Mouse (Mus musculus) CH12.LX (cell line): ENCODE data around the gene Tmc7. TPM values are rescaled to one million over a fixed set of nuclear protein-coding genes. Genes with fewer than 3 reads are reported as not detected.

Experiments used
- DNase-seq: peaks from one replicate; pipeline ENCODE4 v3.0.0-alpha.2; 2013; ENCODE audit errors: extremely low read depth
- H3K27ac ChIP-seq: 2 replicates; pipeline ENCODE4 v1.5.1; 2012; ENCODE audit warnings: low read depth, mild to moderate bottlenecking, control low read depth, moderate library complexity; ENCODE audit not compliant: insufficient read depth
- H3K27me3 ChIP-seq: replicated peaks from 2 replicates; pipeline ENCODE3; 2012; ENCODE audit warnings: inconsistent platforms
- H3K36me3 ChIP-seq, 2 experiments: replicated peaks in 1 of 2; 2 replicates each; pipeline versions ENCODE3 to v1.6.1; 2012; ENCODE audit warnings: inconsistent platforms in 1 of 2, low read length in 1 of 2, mild to moderate bottlenecking in 1 of 2, mixed read lengths in 1 of 2, moderate library complexity in 1 of 2; ENCODE audit not compliant: control insufficient read depth in 1 of 2, insufficient read depth in 1 of 2
- H3K4me1 ChIP-seq, 2 experiments: 2 replicates each; pipeline ENCODE4 v1.6.1; 2012; ENCODE audit warnings: inconsistent platforms in 1 of 2, moderate library complexity in 1 of 2; ENCODE audit not compliant: insufficient read depth in 2 of 2, control insufficient read depth in 1 of 2
- H3K4me2 ChIP-seq: 2 replicates; pipeline ENCODE4 v1.6.1; 2012; ENCODE audit warnings: low read depth, mild to moderate bottlenecking, control low read depth; ENCODE audit not compliant: poor library complexity, insufficient read depth, severe bottlenecking
- H3K4me3 ChIP-seq, 3 experiments: fragments of 150-350 bp in 1 of 3; sonication (generic) in 1 of 3; replicated peaks in 1 of 3; 2 replicates each; pipeline versions ENCODE3 to v1.5.1; 2011 to 2012; ENCODE audit warnings: low read depth in 2 of 3, low read length in 2 of 3, mild to moderate bottlenecking in 2 of 3, moderate library complexity in 2 of 3, control low read depth in 1 of 3, improper control_type of control experiment in 1 of 3, inconsistent platforms in 1 of 3, mixed read lengths in 1 of 3; ENCODE audit not compliant: poor library complexity in 1 of 3
- H3K79me2 ChIP-seq: replicated peaks from 2 replicates; pipeline ENCODE4 v1.6.1; 2012; ENCODE audit warnings: mild to moderate bottlenecking, moderate library complexity; ENCODE audit not compliant: control insufficient read depth, poor library complexity, insufficient read depth, severe bottlenecking; ENCODE audit errors: extremely low read depth
- H3K9ac ChIP-seq: 2 replicates; pipeline ENCODE4 v1.6.1; 2012; ENCODE audit warnings: low read depth, mild to moderate bottlenecking, control low read depth, moderate library complexity; ENCODE audit not compliant: insufficient read depth
- H3K9me3 ChIP-seq: replicated peaks from 2 replicates; pipeline ENCODE3; 2012; ENCODE audit warnings: low read length, inconsistent platforms, mixed read lengths
- CHD1 ChIP-seq: IDR thresholded peaks from 2 replicates; pipeline ENCODE4 v1.6.1; 2012; ENCODE audit warnings: low read depth, low read length, improper control_type of control experiment, inconsistent platforms
- CHD2 ChIP-seq: IDR thresholded peaks from 2 replicates; pipeline ENCODE4 v1.6.1; 2011; ENCODE audit warnings: low read length, improper control_type of control experiment
- CTCF ChIP-seq, 2 experiments: IDR thresholded peaks in 1 of 2; conservative IDR thresholded peaks in 1 of 2; 2 replicates each; pipeline ENCODE4 v1.5.1; 2011 to 2012; ENCODE audit warnings: low read depth in 2 of 2, low read length in 2 of 2, improper control_type of control experiment in 1 of 2, inconsistent platforms in 1 of 2, mild to moderate bottlenecking in 1 of 2, moderate library complexity in 1 of 2
- ETS1 ChIP-seq: conservative IDR thresholded peaks from 2 replicates; pipeline ENCODE4 v1.6.1; 2012; ENCODE audit warnings: low read depth, mild to moderate bottlenecking, inconsistent platforms, low read length, improper control_type of control experiment, moderate library complexity
- IRF4 ChIP-seq: IDR thresholded peaks from 2 replicates; pipeline ENCODE4 v1.6.1; 2014; ENCODE audit warnings: low read depth, mild to moderate bottlenecking, inconsistent platforms, low read length, improper control_type of control experiment
- JUN ChIP-seq: IDR thresholded peaks from 2 replicates; pipeline ENCODE4 v1.6.1; 2011; ENCODE audit warnings: low read depth, mild to moderate bottlenecking, low read length, improper control_type of control experiment, moderate library complexity; ENCODE audit not compliant: insufficient read depth
- KAT2A ChIP-seq: IDR thresholded peaks from 2 replicates; pipeline ENCODE4 v1.6.1; 2012; ENCODE audit warnings: low read length, improper control_type of control experiment, inconsistent platforms; ENCODE audit not compliant: insufficient replicate concordance
- MAX ChIP-seq: IDR thresholded peaks from 2 replicates; pipeline ENCODE4 v1.6.1; 2011; ENCODE audit warnings: low read length, improper control_type of control experiment
- MAZ ChIP-seq: IDR thresholded peaks from 2 replicates; pipeline ENCODE4 v1.6.1; 2012; ENCODE audit warnings: low read depth, mild to moderate bottlenecking, inconsistent platforms, low read length, improper control_type of control experiment, moderate library complexity
- MEF2A ChIP-seq: IDR thresholded peaks from 2 replicates; pipeline ENCODE4 v1.6.1; 2014; ENCODE audit warnings: low read depth, mild to moderate bottlenecking, inconsistent platforms, low read length, improper control_type of control experiment, borderline replicate concordance
- MXI1 ChIP-seq: IDR thresholded peaks from 2 replicates; pipeline ENCODE4 v1.6.1; 2011; ENCODE audit warnings: mild to moderate bottlenecking, low read depth, low read length, improper control_type of control experiment
- MYC ChIP-seq: IDR thresholded peaks from 2 replicates; pipeline ENCODE4 v1.6.1; 2011; ENCODE audit warnings: low read depth, mild to moderate bottlenecking, improper control_type of control experiment, low read length
- NELFE ChIP-seq: IDR thresholded peaks from 2 replicates; pipeline ENCODE4 v1.6.1; 2011; ENCODE audit warnings: low read depth, low read length, improper control_type of control experiment
- PAX5 ChIP-seq: IDR thresholded peaks from 2 replicates; pipeline ENCODE4 v1.6.1; 2012; ENCODE audit warnings: low read length, inconsistent platforms, mixed read lengths
- POLR2A ChIP-seq: IDR thresholded peaks from 2 replicates; pipeline ENCODE4 v1.6.1; 2011; ENCODE audit warnings: low read depth, mild to moderate bottlenecking, improper control_type of control experiment, low read length
- RCOR1 ChIP-seq: conservative IDR thresholded peaks from 2 replicates; pipeline ENCODE4 v1.6.1; 2012; ENCODE audit warnings: low read depth, mild to moderate bottlenecking, inconsistent platforms, low read length, improper control_type of control experiment
- TCF12 ChIP-seq: IDR thresholded peaks from 2 replicates; pipeline ENCODE4 v1.6.1; 2014; ENCODE audit warnings: low read depth, mild to moderate bottlenecking, inconsistent platforms, low read length, improper control_type of control experiment
- USF1 ChIP-seq: IDR thresholded peaks from 2 replicates; pipeline ENCODE4 v1.6.1; 2014; ENCODE audit warnings: low read depth, mild to moderate bottlenecking, inconsistent platforms, low read length, improper control_type of control experiment
- USF2 ChIP-seq: conservative IDR thresholded peaks from 2 replicates; pipeline ENCODE4 v1.6.1; 2011; ENCODE audit warnings: low read depth, low read length, improper control_type of control experiment
- ZC3H11A ChIP-seq: IDR thresholded peaks from 2 replicates; pipeline ENCODE4 v1.6.1; 2012; ENCODE audit warnings: low read depth, mild to moderate bottlenecking, inconsistent platforms, low read length, improper control_type of control experiment
- ZKSCAN1 ChIP-seq: IDR thresholded peaks from 2 replicates; pipeline ENCODE4 v1.6.1; 2012; ENCODE audit warnings: low read depth, inconsistent platforms, low read length, improper control_type of control experiment, borderline replicate concordance
- ZNF384 ChIP-seq: IDR thresholded peaks from 2 replicates; pipeline ENCODE4 v1.6.1; 2012; ENCODE audit warnings: low read depth, low read length, improper control_type of control experiment, inconsistent platforms
- dilution Hi-C: fragments of 300-500 bp; cut with MboI; formaldehyde crosslinking; loops from 2 replicates; pipeline ENCODE4 v1.14.3; 2020; ENCODE audit warnings: low sequenced_read_pairs; ENCODE audit not compliant: extremely low pct_unique_long_range_greater_than_20kb, extremely low pct_ligation_motif_present
- in situ Hi-C: fragments of 300-500 bp; cut with MboI; formaldehyde crosslinking; loops from 3 replicates; pipeline ENCODE4 v1.14.3; 2019; ENCODE audit warnings: low sequenced_read_pairs, low pct_ligation_motif_present, low pct_unique_long_range_greater_than_20kb, mixed read lengths
- polyA plus RNA-seq: library from polyadenylated mRNA; unstranded; fragments of >175 nt; gene quantifications from 2 replicates; pipeline ENCODE4 v1.2.1, GENCODE M21; 2012; ENCODE audit warnings: low read depth; ENCODE audit not compliant: insufficient read length
- total RNA-seq, 2 experiments: library from RNA; depleted of rRNA; stranded (reverse); fragments of 300-350 nt in 1 of 2; fragments of >200 nt in 1 of 2; gene quantifications; 2 replicates each; pipeline ENCODE4 v1.2.3; 2012 to 2014

Gene Tmc7
- total and polyA plus RNA-seq, 3 experiments: 0.13 TPM; not detected in 2

- TF ChIP-seq MAZ (no peak), USF2 (no peak), CTCF (conservative IDR thresholded peaks at IDR 0.05 in 1 of 2, IDR thresholded peaks at IDR 0.05 in 1 of 2; ENCODE audit: low read depth in 2 of 2, low read length in 2 of 2) (peak in 1 of 2 experiments; percentile 81; a peak in 2 of 4 replicates), RCOR1 (no peak), ZNF384 (no peak), POLR2A (no peak), MEF2A (no peak), TCF12 (no peak), ZKSCAN1 (no peak), NELFE (0 out of 2 replicates have a peak, but pooled peaks have one; percentile 15), MXI1 (no peak), MYC (no peak)
Observed at GRCm38 (mm10) chr7:118517819-118518218, 66.7 kb downstream of the Tmc7 start (continued).

GRCm38 (mm10) chr7:118508556-118508955, 76.0 kb downstream of the Tmc7 start:
- Histone ChIP-seq H3K27me3 (peaks cover 3% of the 10 kb centered on the region), H3K9me3 (peaks cover 3% of the 10 kb centered on the region), H3K27ac (no peak overlapping the region), H3K9ac (no peak overlapping the region), H3K36me3 (no peaks in the 10 kb centered on the region), H3K4me3 (no peak overlapping the region), H3K79me2 (no peaks in the 10 kb centered on the region), H3K4me1 (peaks cover 0 to 4% of the 10 kb centered on the region in 2 experiments; a peak in 1 of 4 replicates), H3K4me2 (no peak overlapping the region)
- TF ChIP-seq CHD2 (no peak), MAX (no peak), ETS1 (no peak), ZC3H11A (no peak), JUN (no peak), MEF2A (no peak), CTCF (conservative IDR thresholded peaks at IDR 0.05 in 1 of 2, IDR thresholded peaks at IDR 0.05 in 1 of 2; ENCODE audit: low read depth in 2 of 2, low read length in 2 of 2) (no peak), MYC (no peak), MAZ (no peak), IRF4 (no peak), USF1 (no peak), CHD1 (no peak), PAX5 (no peak), KAT2A (no peak)
- DNase-seq: no peak
- in situ Hi-C loops: no loop called here
- dilution Hi-C loops: no loop called here
